Mouse (Mus musculus): ENCODE results near the gene Pip5k1b.

DNA sequence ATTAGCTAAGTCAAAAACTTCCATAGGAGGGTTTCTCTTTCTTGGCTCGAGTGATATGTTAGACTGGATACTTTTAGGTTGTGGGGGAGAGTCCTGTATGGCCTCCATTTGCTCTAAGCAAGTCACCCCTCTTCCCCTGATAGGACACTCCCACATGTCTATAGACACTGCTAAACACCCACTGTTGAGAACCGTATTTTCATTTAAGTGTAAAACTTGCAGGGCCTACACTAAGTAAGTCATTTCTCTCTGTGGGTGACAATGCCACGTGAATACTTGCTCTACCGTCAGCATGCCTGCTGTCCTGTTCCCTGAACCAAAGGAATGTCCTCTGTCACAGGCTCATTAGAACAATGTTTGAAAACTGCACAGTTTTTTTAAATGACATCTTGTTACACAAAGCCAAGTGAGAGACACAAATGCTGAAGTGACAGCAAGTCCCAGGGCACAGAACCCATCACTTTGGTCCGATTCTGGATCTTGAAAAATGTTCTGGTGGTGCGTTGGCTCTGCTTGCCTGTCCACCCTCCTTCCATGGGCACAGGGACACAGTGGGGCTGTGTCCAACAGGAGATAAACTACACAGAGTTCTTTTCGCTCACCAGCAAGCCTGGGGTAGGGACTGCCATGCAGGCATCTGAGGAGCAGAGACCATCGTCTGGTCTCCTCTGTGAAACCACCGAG lies 138.6 kb downstream of the Pip5k1b start:
- TF ChIP-seq CTCF (IDR thresholded peaks at IDR 0.05; ENCODE audit: borderline replicate concordance, insufficient read depth, low read length) (no peak), POLR2A (IDR thresholded peaks at IDR 0.05; ENCODE audit: low read depth, low read length) (no peak)
